Mouse (Mus musculus): ENCODE measurements around the gene Ptcd3.
"Not testable (repeated sequence)": the region's sequence is repeated elsewhere in the genome, so short reads cannot be mapped to it uniquely, and the experiment has no call there.

Gene Ptcd3

DNA sequence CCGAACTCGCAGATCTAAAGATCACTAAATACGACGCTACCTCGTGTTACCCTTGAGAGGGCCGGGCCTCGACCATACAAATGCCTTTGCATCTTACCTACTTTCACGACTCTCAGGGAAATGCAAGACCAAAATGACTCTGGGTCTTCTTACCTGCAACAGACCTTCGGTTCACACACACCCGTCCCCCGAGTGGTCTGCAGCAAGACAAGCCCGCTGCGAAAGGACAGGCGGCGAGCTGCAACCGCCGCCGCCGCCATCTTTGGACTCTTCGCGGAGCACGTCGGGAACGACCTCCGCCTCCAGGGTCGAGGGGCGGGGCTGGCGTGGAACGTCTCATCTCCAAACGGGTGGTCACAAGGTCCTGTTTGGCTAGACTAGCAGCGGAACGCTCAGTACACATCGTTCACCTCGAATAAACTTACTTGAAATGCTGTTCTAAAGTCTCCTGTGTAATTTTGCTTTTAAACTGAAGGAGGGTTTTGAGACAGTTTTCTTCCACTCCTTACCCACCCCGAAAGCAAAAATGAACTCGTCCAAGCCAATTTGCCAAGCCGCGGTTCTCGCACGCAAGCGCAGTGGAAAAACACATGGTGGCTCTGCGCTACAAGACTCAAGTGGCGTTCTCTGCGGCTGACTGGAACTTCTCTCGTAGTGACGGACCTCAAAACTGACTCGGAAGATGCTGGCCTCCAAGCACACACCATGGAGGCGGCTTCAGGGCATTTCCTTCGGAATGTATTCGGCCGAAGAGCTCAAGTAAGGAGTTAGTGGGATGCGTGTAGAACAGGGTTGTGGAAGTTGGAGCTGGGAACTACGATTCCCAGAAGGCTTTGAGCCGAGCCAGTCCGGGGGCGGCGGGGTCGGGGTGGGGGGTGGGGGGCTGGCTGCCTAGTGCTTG, at the start of gene Ptcd3, which contains the start of gene Polr1a:
Ptcd3 (minus strand) TSS at position 270 of the 901 bp plus-strand sequence.
Polr1a (plus strand) TSS at position 573 of the 901 bp plus-strand sequence.
- peak; percentile 95 for DNase-seq

DNA sequence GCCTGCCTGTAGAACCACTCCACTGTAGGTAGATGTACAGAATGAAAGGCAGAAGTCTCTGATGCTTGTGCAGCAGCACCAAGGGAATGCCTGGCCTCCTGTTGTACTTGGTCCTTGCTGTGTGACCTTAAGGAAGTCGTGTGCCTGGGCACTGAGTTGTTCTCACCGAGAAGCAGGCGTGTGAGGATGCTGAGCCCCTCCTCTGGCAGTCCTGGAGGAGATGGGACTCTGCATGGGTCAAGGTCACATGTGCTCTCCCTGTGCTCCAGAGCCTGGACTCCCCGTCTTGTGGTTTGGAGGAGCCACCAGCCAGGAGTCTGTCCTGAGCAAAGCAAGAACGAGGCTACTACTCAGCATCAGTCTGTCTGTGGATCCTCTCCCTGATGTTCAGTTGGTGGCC, 42.6 kb upstream of the Ptcd3 start:
- DNase-seq, result no peak

DNA sequence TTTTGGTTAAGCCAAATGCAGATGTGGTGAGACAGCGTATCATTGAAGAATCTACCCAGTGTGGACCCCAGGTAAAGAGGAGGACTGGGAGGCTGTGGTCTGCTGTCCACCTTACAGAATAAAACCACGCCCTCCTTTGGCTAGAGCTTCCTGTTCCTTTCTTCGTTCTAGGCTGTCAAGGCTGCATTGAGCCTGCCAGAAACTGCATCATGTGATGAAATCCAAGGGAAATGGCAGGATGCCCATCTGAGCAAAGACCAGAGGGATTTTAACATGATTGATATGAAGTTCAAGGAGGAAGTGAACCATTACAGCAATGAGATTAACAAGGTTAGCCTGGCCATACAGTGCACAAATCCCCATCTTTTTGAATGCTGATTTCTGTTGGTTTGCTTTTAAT, 42.0 kb upstream of the Ptcd3 start:
- DNase-seq, result peak; percentile 85

DNA sequence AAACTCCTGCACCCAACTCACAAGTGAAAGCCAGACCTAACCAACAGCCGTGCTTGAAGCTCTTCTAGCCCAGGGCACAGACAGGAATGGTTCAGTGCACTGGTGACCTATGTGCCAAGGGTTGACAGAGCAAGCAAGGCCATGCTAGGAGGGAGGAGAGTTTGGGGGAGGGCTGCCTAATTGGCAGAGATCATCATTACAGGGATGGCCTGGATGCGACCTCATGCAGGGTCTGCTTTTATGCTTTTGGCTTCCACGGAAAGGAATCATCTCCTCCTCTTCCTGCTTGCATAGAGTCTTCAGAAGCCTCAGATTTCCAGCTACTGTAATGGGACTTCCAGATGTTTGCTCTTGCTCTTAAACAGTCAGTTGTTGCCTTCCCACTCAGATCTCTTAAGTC, 41.2 kb upstream of the Ptcd3 start:
- DNase-seq, result no peak

DNA sequence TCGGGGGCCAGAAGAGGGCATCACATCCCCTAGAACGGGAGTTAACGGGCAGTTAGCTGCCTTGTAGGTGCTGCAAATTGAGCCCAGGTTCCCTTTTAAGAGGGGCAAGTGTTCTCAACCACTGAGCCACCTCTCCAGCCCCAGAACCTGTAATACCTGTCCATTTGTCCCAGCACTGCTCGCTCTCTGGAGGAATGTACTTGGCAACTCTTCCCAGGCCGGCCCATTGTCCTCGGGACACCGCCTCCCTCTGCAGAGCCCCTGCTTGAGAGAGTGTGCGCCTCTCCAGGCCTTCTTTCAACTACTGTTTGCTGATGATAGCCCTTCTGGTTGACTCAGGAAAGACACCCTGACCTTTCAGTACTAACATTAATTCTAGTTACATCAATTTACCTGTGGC, 37.6 kb upstream of the Ptcd3 start:
- no peak for DNase-seq

DNA sequence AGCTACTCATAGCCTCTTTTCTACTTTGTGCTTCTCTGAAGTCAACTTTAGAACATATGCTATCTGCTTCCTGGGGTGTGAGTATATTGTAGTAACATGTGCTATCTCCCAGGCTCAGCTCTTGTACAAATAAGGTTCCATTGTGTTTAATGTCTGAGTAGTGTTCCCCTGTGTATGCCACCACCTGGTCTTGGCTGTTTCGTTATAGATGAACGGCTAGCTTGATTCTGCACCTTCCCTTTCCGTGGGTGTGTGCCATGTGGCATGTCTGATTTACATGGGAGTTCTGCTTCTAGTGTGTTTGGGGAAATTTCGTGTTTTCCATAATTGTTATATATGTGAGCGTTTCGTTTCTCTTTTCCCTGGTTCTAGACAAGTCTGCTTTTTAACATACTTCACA, 36.6 kb upstream of the Ptcd3 start:
- DNase-seq, result no peak

DNA sequence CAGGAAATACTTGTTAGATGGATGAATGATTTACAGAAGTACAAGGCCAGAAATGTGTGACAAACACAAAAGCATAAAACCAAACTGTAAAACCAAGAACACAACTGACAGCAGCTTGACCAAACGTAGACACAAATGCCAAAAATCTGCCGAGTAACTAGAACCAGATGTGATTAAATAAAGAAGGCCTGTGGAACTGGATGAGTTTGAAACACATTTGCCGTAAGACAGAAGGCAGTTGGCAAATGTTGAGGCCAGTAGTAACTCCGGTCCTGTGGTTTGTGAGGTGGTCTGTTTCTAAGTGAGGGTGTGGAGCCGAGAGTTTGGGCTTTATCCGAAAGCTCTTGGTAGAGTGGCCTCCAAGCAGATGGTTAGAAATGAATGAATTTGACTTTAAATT, 32.4 kb upstream of the Ptcd3 start:
- no peak for DNase-seq

DNA sequence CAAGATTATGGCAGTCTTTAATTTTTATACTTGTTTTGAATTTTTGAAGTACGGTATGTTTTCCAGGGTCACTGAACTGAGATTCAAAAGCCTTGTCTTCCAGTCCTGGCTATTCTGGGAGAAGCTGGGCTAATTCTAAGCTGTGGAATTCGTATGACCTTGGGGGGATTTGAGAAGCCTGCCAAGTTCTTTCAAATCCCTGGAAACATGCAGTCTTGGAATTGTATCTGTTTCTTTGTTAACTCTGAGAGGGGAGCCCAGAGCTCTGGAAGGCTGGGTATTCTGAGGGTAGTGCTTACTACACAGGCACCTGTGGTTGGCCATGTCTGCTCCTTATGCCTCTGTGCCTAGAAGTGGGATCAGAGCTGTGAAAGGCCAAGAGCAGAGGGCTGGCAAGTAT, 27.2 kb upstream of the Ptcd3 start:
- peak; percentile 30 for DNase-seq

DNA sequence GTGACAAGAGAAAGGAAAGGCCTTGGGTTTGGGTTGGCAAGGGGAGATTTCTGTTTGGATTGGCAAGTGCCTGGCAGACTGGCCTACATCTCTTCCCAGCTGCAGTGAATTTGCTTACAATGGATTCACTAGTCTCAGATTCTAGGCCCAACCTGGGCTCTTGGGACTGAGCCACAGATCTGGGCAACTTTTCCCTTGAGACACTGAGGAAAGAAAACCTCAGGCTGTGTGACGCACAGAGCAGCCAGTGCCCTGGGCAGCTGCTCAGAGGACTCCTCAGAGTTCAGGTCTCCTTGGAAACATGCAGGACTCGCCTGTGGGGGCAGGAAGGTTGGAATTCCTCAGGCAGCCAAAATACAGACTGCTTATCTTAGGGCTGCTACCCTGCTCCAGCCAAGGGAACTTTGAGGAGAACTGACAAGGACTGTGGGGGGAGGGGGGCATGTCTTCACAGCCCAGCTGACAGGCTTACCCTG, 25.6 kb upstream of the Ptcd3 start:
- peak; percentile 67 for DNase-seq

DNA sequence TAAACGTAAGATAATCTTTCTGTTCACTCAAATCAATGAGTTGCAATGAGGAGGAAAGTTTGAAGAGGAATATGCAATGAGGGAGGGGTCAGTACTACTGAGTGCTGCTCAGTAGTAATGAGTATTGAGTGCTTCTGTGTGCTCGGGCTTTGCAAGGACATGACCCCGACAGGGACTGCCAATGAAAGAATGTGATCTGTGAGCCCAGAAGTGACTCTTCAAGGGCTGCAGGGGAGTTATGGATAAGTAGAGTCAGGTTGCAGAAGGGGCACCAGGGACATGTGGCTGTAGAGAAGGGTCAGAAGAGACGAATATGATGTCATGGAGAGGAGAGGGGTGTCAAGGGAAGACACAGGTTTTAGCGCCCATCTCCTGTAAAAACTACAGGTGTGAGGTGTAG, 23.8 kb upstream of the Ptcd3 start:
- DNase-seq, result no peak

DNA sequence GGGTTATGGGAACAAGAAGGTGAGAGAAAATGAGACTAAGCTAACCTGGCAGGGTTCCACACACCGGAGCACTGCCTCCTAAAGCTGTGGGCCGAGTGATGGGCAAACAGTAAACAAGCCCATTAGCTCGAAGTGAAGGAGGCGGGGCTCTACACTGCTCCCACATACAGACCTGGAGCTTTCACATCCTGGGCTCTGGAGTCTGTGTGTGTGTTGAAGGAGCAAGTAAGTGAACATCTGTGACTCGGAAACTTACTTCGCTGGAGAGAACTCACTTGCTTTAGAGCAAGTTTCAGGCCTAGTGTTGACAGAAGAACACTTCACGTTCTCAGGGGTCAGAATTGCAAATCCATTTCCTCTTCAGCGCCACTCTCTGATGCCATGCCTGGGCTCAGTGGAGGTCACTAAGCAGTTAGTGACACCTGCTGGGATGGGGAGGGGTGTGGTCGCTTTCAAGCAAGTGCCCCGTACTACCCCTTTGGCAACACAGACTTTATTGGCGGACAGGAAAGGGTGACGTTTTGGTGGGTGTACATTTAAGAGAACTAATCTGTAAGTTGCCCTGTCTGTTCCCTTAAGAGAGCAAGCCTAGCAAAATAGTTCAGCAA, 22.4 kb upstream of the Ptcd3 start:
- peak; percentile 31 for DNase-seq

DNA sequence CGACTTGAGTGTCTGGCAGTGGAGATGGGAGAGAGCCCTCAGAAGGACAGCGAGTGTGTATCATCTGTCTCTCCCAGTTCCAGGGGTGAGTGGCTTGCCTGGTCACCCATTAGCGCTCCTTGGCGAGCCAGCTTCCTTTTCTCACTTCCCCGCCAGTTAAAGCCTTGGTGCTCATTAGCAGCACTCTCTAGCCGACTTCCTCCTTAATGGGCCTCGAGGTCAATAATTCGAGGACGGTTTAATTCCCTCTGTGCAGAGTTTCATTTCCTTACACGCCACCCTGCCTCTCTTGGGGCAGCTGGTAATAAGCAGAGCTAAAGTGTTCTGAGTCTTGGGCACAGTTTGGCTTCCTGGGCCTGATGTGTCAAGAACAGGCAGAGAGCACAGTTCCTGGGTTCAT, 21.5 kb upstream of the Ptcd3 start:
- DNase-seq, result peak; percentile 16

DNA sequence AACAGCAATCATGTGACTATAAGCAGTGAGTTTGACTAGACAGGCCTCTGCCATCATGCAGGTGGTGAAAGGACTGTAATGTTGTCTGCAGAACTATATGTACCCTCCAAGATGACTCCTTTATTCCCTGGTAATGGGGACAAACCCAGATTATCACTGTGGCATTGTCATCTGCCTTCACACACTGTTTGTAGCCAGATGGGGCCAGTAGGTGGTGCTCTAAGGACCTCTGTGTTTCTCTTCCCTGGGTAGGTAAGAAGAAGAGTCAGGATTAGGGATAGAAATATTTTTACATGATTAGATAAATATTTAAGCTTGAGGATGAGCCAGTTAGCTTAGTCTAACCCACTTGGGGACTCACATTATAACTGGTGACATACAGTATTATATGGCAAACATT, 19.4 kb upstream of the Ptcd3 start:
- DNase-seq, result peak; percentile 79

DNA sequence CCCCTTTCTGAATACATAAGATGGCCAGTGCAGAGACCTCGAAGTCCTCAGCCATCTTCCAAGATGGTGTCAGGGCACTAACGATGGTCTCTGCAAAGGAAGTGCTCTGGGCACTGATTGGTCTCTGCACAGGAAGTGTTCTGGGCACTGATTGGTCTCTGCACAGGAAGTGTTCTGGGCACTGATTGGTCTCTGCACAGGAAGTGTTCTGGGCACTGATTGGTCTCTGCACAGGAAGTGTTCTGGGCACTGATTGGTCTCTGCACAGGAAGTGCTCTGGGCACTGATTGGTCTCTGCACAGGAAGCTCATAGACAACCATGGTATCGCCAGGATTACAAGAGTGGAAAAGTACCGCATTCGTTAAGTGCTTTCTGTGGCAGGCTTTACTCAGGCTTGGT, 16.7 kb upstream of the Ptcd3 start:
- not testable (repeated sequence) for DNase-seq

DNA sequence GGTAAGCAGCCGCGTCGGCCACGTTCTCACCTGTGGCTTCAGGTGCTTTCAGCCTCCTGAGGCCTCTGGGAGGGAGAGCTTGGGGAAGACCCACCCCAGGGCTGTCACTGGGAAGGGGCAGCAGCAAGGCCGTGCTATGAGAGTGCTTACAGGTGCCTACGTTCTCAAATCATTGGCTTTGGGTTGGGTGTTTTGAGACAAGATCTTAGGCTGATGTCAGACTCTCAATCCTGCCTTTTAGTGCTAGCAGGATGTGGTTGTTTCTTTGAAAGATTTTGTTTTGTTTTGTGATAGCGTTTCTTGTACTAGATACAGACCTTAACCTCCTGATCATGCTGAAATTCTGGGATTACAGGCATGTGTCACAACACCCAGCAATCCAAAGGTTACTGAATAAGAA, 12.2 kb upstream of the Ptcd3 start:
- no peak for DNase-seq

DNA sequence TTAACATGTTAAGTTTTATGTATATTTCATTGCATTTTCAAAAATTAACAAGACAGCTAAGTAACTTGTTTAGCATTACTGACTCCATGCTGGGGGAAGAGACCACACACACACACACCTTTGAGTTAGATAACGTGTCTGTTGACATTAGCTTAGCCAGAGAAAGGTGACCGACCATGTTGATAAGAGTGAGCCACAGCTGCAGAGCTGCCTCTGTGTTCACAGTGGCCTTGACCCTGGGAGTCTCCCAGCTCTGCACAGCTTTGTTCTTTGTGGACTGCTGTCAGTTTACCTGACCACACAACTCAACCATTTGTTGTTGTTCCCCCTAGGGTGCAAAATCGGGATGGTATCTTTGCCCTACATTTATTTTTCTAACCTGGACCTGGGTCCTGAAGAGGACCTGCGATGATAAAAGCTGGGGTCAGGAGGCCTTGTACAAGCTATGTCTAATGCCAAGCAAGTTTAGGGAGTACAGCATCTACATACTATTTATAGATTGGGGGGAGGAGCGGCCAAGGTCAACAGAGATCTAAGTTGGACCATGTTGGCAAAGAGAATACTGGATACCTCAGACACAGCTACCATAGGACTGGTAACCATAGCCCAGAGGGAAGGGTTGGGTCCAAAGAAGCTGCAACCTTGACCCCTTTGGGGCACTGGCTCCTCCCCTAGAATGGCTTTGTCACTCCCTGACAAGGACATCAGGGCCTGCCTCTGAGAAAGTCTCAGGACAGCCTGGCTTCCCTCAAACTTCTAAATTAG, 3.3 kb upstream of the Ptcd3 start:
- no peak for DNase-seq

DNA sequence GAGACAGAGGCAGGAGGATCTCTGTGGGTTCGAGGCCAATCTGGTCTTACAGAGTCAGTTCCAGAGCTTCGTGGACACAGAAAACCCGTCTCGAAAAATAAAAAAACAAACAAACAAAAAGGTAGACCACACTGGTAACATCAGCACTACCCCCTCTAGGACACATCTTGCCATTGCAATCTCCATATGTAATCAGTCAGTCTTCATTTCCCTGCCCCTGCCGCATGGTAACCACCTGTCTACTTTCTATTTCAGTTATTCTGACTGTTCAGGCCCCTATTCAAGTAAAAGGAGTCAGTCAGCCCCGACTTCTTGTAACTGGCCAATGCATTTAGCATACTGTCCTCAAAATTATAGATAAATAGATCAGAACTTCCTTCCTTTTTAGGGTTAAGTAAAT, 1.3 kb upstream of the Ptcd3 start:
- DNase-seq, result no peak

DNA sequence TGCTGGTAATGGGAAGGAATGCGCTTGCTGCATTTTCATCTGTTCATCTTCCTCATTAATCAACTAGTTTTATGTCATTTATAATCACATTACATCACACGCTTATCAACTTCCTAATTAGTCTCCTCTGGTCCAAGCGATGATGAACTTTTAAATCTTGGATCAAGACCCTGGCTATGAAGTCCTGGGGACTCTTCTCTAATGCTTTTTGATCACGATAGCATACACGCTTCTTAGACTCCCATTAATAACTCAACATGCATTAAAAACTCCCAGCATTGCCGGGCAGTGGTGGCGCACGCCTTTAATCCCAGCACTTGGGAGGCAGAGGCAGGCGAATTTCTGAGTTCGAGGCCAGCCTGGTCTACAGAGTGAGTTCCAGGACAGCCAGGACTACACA, 834 bp upstream of the Ptcd3 start:
- peak; percentile 7 for DNase-seq

DNA sequence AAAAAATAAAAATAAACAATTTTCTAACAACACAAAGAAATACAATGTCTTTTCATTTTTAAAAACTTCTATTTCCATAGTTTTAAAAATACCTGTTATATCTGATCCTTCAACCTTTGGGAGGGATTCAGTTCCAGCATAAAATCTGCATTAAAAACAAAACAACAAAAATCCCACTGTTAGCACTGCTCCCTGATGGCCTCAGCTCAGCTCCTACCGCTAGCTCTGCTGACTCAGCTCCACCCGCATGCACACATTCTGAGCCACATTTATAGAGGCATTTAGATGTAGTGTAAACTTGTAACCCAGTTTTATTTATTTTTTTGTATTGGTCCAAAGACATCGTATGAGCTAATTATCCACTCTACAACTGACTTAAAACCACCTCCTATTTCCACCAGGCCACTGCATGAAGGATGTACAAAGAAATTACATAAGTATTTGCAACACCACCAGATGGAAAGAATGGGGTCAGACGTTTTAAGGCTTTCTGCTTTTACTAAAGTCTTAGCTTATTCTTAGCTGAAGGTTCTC, 781 bp downstream of the Ptcd3 start:
- no peak for DNase-seq

DNA sequence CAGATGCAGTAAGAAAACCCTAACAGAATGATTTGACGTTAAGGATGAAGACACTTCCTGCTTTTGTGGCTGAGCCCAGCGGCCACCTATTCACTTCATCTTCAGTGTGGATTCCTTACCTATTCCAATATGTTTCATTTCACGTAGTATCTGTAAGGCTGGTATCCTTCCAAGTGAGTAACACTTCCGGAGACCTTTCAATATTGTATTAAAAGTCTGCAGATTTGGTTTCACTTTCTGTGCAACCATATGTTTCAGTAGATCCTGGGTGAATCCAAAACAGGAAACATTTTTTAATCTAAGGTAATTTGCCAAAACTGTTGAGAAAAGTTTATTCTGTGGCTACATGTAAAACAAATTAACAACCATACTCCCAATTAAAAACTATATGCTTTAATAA, 15.3 kb downstream of the Ptcd3 start:
- DNase-seq, result no peak

DNA sequence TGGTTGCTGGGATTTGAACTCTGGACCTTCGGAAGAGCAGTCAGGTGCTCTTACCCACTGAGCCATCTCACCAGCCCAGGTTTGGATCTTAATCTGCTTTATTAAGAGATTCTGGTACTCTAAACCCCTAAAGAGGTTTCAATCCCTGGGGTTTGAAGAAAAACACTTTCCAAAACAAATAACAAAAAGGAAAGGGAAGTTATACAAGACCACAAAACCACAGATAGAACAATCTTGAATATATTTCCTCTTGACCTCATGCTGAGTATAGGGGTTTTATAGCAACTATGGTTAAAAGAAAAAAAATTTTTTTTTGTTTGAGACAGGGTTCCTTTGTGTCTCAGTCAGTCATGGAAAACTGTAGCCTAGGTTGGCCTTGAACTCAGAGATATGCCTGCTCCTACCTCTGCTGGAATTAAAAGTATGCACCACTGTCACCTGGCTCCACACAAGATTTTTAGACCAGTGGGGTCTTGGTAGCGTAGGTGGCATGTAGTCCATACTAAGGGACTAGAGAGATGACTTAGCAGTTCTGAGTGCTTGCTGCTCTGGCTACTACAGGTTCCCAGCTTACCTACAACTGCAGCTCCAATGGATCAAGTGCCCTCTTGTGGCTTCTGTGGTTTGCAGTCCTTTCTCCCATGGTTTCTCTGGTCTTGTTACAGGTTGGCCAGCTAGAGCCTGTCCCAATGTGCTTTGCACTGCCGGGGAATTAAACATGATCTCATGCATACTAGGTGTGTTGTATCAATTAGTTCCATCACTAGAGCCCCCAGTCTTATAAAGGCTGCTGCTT, 30.4 kb downstream of the Ptcd3 start:
- no peak for DNase-seq

DNA sequence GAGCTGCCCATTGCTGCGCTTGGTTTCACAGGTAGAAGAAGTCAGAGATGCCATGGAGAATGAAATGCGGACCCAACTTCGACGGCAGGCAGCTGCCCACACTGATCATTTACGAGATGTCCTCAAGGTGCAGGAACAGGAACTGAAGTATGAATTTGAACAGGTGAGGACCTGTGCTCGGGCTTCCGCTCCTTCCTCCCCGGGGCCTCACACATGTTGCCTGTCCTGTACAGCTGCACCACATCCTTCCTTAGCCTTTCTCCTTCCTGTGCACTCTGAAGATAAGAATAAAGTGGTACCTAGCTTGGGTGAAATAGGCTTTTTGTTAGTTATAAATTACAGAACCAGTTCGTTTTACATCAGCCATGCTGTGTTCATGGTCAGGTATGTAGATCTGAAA, 37.2 kb downstream of the Ptcd3 start:
- DNase-seq, result no peak

Measured in lung, postnatal 10 days (tissue).